Mouse (Mus musculus) adipocyte (in vitro differentiated cells): ENCODE data around the gene Nfib.

Experiments
- DNase-seq: peaks from one replicate; pipeline ENCODE4 v3.0.0-alpha.2; 2016; ENCODE audit warnings: low spot score

Nfib gene

GRCm38 (mm10) chr4:82704841-82705794 is at the start of gene Nfib:
TSS of gene Nfib (minus strand) at chr4:82705750.
- DNase-seq = no peak

DNA sequence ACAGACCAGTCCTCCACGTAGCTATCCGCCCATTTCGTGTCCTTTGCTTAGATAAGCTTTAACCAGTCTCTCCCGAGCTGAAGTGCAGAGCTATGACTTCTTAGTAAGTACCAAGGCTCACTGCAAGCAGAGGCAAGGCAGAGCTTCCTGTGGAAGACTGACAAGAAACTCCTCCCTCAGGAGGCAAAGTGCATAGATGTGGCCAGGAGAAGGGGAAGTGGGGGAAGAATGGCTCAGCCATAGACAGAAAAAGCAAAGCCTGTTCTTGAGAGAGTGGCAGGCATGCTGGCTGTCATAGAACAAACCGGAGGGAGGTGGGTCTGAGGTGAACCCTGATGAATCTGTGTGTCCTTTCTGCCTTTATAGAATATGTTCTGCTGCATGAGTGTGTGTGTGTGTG is 30.2 kb upstream of the Nfib start:
- no peak for DNase-seq

DNA sequence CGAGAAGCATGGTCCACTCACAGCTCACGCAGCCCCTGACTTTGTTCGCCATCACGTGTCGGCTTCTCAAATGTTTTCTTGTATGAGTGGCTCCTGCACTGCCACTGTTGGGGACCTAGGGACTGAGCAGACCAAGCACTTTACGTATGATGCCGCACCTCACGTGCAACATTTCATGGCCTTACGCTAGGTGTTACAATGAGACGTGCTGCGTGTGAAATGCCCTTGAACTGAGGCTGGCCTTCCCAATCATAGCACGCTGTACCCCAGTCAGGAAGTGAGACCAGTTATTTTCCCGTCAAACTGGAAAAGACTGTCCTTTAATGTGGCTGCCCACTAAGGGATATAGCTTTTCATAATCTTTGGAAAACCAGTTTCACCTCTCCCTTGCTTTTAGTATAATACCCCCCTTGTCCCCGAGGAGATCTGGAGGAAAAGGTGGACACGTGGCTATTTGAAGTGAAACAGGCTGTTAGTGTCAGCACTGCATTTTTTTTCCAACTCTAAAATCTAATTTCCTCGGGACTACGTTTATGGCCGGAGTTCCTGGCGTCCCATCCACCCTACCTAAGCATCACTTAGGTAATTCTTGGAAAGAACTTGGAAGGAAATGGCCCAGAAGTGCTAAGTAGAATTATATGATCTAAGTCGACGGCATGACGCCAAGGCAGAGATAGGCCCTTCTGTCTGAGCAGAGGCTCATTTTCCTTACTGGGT is 29.4 kb upstream of the Nfib start:
- no peak for DNase-seq

DNA sequence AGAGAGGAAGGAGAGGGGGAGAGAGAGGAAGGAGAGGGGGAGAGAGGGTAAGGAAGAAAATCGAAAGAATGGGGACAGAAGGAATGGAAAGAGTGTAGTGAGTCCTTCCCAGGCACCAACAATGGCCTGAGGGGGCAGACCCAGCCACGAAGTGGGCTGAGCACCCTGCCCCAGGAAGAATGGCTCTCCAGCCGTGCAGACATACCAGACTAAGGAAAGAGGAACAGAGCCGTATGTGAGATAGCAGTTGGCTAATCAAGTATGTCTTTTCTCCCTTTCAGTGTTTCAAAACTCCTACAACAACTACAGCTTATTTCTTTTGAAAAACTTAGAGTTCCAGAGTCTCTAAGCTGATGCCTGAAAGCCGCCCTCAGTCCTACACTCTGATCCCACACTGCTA is 28.8 kb upstream of the Nfib start:
- DNase-seq = no peak

- no peak for DNase-seq
Measured at GRCm38 (mm10) chr4:82733636-82734035, 28.1 kb upstream of the Nfib start.

DNA sequence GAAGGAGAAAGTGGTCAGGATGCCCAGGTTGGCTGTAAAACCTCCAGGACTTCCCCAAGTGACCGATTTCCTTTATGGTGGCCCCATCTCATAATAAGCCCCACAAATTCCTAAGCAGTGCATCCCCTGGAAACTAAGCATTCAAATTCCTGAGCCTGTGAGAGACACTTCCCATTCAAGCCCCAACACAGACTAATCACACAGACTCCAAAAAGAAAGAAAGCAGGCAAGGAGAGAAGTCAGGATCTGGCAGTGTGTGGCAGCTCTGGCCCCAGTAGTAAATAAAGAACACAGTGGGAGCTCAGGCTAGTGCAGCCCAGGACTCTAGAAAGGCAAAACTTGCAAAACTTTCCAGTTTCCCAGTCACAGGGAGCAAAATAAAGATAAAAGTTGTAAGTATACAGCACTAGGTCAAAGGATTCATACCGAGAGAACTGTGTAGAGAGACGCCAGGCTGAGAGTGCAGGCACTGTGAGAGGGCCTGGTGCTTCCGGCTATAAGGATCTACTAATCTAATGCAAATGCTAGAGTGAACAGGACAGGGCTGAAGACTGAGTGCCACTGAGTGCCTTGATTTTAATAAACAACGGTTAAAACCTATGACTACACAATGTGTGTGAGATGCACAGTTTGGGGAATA is 24.8 kb upstream of the Nfib start:
- DNase-seq = no peak

DNA sequence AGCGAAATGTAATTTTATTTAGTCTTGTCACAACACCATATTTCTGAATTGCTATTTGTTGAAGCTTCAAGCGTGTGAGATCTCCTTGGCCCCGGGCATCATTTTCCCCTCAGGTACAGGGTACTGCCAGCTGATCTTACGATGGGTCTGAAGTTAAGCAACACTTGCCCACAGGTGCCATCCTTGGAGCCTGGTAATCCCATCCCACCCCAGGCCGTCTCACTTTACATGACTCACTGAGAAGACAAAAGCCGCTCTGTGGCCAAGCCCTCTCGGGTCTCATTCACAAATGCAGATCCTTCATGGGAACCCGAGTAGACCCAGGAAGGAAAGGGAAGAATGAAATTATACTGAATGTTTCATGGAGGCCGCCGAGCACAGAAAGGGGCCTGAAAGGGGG is 18.5 kb upstream of the Nfib start:
- no peak for DNase-seq

DNA sequence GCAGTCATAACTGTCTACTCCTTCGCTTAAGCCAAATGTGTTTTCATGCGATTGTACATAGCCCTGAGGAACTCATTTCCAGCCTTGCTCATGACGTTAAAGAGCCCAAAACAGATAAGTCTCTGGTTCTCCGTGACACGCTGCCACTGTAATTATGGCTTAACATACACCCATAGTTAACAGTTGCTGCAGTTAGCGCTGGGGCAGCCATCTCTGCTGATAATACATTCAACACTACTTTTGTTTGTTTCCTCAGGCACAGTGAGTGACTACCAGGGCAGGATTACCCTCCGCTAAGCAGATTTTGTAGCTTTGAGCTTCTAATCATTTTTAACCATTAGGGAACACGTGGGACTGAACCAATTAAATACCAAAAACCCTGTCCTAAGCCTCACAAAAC is 17.5 kb upstream of the Nfib start:
- DNase-seq = no peak

GRCm38 (mm10) chr4:82715833-82716232 is 10.3 kb upstream of the Nfib start:
- no peak for DNase-seq

GRCm38 (mm10) chr4:82711611-82712295 is 6.2 kb upstream of the Nfib start:
- DNase-seq = no peak

DNA sequence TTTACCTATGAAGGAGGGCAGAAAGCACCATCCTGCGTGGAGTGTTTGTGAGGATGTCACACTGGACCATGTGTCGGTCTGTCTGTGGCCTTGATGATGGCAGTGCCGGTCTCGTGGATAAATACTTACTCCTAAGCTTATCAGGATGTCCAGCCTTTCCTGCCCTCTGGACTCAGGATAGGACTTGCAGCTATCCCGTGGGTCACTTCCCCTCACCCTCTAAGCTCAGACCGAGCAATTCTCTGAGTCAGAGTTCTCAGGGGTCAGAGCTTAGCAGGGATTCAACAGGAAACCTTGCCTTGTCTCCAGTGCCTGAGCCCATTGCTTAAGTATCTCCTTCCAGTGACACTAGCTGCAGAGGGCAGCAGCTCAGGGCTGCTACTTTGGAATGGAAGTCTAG is 4.1 kb upstream of the Nfib start:
- DNase-seq = no peak

DNA sequence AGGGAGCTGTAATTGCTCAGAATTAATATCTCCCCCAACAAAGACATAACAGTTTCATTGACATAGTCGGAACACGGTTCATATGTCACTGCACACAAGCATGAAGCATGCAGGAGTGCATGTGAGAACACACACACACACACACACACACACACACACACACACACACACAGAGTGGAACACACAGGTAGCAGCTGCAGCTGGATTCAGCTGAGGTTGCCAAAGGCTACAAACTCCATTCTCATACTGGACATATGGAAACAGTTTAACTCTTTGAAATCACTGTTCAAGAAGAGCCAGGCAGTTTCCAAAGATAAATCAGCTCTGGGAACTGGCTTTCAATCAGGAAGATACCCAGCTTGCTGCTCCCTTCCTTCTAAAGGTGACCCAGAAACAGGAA is 462 bp upstream of the Nfib start:
- no peak for DNase-seq

- no peak for DNase-seq
Measured at GRCm38 (mm10) chr4:82704079-82704830, 1.3 kb downstream of the Nfib start.

GRCm38 (mm10) chr4:82702808-82703207 is 2.7 kb downstream of the Nfib start:
- no peak for DNase-seq

DNA sequence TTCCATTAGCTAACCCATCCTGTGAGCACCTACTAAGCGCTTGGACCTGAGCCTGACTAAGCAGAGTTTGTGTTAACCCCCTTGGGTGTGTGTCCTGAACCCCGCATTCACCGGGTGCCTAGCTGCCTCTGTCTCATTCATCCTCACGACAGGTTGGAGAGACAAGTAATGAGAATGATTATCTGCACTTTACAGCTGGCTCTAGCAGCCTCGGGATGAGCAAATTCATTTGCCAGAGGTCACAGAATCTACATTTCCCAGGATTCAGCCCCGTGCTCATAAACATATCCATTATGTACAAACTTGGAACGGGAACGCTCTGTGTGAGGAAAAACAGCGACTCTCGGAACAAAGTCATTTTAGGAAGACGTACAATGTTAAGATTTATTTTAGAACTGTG is 6.0 kb downstream of the Nfib start:
- DNase-seq = no peak

DNA sequence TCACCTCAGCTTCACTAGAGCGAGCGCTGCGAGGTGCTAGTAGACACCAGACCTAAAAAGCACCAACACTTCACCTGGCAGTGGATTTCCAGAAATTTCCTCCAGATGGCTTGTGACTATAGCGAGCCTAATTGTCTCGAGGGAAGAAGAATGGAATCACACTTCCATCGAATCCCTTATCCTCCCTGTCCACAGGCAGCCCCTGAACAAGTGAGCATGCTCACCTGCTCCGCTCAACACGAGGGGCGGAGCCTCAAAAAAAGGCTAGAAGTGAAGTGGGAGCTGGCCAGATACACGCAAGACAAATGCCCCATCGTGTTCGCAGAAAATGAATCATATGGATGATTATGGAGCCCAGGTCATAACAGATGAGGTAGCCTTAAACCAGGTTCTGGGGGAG is 6.9 kb downstream of the Nfib start:
- DNase-seq = no peak

DNA sequence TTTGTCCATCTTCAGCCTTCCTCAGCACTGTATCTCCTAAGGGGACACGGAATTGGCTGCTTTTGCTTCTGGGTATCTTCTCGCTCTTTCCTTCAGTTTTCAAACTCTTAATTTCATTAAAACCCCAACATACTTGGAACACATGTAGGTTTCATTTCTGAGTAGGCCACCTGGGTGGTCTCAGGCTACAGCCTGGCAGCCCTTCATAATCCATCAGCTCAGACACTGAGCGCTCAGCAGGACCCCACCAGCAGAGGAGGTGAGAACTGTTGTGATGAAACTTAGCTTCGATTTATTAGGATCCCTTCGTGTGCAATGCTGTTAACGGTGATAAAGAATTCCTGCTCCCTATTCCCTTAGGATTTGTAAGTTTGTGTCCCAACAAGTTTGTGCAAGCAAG is 8.4 kb downstream of the Nfib start:
- no peak for DNase-seq

GRCm38 (mm10) chr4:82695760-82696501 is 9.6 kb downstream of the Nfib start:
- no peak for DNase-seq

DNA sequence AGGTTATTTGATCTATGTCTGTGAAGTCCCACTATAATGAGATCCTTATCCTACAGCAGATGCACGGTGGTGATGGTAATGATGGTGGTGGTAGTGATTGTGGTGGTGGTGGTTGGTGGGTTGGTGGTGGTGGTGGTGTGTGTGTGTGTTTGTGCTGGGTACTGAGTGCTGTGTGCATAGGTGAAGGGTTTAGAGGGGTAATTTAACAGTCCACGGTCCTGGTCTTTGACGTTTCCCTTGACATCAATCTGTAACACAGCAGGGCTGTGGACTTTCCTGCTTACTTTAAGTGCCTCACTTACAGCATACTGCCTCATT is 13.6 kb downstream of the Nfib start:
- DNase-seq = no peak

DNA sequence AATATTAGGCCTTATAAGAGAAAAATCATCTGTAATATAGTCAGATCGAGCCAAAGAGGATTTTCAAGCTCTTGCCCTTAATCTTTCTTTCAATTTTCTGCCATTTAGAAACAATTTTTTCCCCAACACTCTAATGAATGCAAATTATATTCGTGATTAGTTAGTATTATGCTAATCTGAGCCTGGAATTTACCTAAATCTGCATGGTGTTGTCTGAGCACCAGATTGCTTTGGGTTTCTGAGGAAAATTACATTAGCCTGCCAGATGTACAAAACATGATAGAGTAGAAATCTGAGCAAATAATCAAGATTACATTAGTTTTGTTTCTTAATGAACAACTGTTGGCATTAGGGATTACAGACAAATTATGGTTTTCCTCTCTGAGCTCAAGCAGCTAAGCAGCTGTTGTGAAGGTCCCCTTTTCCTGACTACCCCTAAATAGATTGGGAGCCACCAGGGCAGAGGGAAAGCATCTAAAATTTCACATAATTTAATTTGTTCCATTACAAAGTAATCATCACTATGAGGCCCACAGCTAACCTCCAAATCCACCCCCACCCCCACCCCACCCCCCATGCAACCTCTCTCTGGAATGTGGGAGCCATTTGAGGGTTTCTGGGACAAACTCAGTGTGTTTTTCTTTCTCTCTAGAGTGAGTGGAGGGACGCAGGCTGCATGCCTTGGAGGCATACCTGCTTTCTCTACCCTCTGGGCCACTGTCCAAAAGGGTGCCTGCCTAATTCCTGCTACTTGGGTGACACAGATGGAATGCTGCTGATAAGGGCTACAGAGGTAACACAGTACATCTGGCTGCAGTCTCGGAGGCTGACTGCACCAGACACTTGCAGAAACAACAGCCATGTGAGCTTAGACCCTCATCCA is 14.2 kb downstream of the Nfib start:
- no peak for DNase-seq
